Mouse (Mus musculus): ENCODE data around the gene Zfp654. TPM values are rescaled to one million over a fixed set of nuclear protein-coding genes. Genes with fewer than 3 reads are reported as not detected.

Gene Zfp654
- total RNA-seq, 4 experiments from 2014 or later, result 20.0 to 27.8 (median 26.1) TPM

DNA sequence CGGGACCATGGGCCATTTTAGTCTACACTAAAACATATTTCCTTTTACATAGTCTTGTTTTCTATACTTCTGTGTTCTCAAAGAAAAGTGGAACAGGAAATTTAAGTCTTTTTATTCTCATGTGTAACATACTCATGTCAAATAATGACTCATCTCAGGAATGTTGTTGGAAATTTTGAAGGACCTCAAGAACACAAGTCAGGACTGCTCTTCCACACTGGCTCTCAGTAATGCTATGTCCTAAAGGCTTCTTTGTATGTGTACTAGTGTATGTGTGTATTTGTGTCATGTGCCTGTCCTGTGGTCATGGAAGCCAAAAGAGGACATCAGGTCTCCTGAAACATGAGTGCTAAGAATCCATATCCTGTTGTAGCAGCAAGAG lies 92.2 kb downstream of the Zfp654 start:
- DNase-seq, result no peak

DNA sequence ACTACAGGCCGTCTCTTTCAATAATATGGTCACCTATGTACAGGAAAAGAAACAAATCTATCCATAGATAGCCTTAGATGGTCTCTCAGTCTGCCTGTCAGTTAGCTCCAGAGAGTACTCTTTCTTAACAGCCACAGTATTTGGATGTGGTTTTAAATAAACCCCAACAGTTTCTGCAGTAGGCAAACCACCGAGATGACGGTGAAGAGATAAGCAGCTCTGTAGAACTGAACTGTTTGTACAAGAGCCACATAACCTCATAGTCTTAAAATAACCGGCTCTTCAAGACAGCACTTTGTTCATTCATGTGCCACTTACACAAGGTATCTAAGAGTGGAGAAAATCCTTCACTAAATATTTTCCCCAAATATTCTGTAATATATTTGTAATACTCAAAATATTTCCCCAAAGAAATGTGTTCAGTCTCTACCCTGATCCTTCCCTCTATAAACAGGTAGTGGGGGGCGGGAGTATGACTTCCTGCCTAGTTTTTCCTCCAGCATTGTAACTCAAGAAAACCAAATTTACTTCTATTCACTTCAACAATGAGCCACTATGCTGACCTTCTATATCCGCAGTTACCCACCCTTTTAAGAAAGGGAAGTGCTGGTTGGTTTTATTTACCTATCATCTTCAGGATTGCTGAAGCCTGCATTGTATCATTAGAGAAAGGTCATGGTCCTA lies 92.7 kb downstream of the Zfp654 start:
- DNase-seq, result no peak

DNA sequence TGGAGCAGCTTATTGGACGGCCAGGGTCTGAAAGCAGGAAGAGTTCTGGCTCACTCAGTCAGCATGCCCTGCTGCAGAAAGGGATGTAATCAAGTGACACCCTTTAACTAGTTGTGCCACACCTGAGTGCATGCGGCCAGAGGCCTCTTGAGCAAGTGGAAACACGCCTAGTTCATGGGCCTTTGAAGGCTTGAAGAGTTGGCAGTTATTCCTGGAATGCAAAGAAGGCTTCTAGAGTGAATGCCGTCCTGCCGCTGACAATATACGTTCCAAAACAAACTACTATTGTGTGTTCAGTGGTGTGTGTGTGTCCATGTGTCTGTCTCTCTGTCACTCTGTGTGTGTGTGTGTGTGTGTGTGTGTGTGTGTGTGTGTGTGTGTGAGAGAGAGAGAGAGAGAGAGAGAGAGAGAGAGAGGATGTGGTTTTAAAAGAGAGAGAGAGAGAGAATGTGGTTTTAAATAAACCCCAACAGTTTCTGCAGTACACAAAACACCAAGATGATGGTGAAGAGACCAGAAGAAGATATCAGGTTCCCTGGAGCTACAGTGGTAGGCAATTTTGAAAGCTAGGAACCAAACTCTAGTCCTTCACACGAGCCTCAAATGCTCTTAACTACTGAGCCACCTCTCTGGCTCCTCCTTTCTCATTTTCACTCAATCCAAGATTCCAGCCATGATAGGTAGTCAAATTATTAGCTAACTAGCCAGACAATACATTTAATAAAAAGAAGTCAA lies 93.6 kb downstream of the Zfp654 start:
- no peak for DNase-seq

DNA sequence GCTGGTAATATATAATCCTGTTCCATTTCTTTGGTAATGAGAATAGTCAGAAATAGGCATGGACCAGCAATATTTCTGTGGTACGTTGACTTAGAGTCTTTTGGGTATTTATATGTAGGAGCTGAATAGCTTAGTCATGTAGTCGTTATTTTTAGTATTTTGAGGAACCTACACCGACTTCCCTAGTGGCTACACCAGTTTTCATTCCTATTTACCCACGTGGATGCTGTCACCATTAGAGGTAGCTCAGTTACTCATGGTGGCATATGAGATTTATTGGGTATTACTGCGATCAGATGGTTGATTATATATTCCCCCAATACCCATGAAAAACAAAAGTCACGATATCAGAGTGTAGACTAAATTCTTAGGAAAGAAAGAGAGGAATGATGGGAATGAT lies 95.1 kb downstream of the Zfp654 start:
- no peak for DNase-seq

DNA sequence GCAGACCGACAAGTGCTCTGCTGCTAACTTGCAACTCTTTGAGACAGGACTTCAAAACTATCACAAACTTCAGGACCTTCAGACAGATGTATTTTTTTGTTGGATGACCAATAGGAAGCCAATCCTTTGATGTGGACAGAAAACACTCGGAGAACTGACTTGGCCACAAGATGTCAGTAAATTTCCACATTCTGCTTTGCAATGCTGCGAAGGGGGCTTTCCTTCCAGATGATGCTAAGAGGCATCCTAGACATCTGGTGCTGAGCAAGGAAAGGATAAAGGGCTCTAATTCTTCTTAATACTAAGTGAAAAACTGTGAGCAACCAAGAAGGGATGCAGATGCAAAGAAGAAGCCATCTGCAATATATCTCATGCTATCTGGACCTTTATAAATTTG lies 96.7 kb downstream of the Zfp654 start:
- DNase-seq, result no peak

DNA sequence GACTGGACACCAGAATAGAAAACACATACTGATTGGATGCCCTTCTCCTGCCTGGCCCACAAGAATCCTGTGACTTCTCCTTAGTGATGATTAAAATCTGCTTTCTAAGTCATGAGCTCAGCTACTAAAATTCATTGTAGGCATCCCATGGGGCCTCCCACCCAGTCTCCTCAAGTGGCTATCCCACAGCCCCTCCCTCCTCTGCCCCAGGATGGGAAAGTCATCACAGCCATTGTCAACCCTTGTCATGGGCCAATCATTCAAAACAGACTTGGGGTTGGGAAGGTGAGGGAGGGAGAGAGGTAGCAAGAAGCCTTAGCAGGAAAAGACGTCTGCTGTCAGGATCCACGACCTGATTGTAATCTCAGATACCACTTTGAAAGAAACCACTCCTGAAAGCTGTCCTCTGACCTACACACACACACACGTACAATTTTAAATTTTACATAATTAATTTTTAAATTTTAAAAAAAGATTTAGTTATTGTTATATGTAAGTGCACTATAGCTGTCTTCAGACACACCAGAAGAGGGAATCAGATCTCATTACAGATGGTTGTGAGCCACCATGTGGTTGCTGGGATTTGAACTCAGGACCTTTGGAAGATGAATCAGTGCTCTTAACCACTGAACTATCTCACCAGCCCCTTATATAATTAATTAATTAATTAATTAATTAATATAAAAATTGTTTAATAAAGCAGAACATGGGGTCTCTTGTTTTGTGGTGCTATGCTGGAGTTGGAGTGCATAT lies 97.3 kb downstream of the Zfp654 start:
- no peak for DNase-seq

DNA sequence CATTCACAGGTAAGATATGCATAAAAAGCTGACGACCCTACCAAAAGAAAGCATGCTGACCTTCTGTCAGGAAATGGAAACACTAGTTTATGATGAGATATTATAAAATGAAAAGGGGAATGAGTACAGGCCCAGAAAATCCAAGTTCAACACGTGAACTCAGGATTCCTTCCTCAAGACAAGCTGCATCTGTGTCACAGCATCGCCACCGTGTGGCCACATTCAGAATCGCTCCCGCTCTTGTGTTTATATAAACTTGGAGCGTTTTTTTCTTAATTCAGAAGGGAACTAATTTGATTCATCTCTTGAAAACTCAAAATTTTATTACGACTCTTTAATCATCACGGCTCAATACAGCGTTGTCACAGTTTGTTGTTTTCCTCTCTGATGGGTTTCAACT lies 103.2 kb downstream of the Zfp654 start:
- no peak for DNase-seq

DNA sequence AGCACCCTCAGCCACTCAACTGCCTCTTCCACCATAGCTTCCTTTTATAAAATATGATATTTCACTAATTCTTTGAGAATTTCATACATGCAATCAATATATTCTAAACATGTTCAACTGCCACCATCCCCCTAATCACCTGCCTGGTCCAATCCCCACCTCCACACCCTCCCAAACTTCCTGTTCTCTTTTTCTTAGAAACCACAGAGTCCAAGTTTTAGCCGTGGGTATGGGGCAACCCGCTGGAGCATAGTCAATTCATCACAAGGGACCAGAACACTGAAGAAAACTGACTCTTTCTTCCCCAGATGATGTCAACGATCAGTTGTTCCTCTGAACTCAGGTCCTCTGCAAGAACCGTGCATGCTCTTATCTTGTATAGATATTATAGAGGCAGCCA lies 106.4 kb downstream of the Zfp654 start:
- DNase-seq, result no peak

DNA sequence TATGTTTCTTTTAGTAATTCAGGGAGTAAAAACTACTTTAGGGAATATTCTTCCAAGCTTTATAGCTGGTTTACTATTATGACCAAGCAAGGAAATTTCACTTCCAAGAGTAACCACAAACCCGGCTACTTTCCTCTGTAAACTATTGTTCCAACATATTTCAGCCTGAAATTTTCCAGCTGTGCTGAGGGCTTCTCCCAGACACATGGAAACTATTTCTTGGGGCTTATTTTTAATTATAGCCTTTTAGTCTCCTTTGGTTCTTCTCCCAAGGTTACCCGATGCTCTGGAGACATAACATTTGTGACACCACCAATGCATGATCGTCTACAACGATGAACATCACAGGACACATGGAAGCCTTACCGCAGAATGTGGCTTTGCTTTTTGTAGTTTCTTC lies 114.2 kb downstream of the Zfp654 start:
- no peak for DNase-seq

Other genes starting within 250 kb of the Zfp654 start
- not detected for gene Csnka2ip, start 249.2 kb downstream of the Zfp654 start, total RNA-seq (2022)
- gene 4930453N24Rik, start 80.5 kb downstream of the Zfp654 start, total RNA-seq (2022), result 10 to 100 TPM; 24.3 to 36.3 (median 27.4) TPM
- gene Cggbp1, start 344 bp upstream of the Zfp654 start, total RNA-seq (2022), result 100 to 1,000 TPM; 116 to 152 (median 136) TPM

All from adrenal gland, adult 8-10 months (tissue).